Mouse (Mus musculus) liver, adult 2 months (tissue): ENCODE measurements at regions not wholly inside any gene's neighbourhood (a gene's known extent, or its start where the extent isn't known, plus 50 kb on each side); places are given as distances from the start of the nearest gene placed in this dataset.

Source experiments
- CTCF ChIP-seq: fragments of 200-500 bp; IDR thresholded peaks from 2 replicates; pipeline ENCODE4 v1.5.1; 2011; ENCODE audit warnings: low read depth, low read length, control low read depth
- POLR2A ChIP-seq: fragments of 200-500 bp; IDR thresholded peaks from 2 replicates; pipeline ENCODE4 v1.6.1; 2011; ENCODE audit warnings: low read length, control low read depth; ENCODE audit not compliant: insufficient read depth; ENCODE audit errors: extremely low read depth

GRCm38 (mm10) chr1:14487708-14488127 lies 1605.4 kb downstream of the 4930444P10Rik start:
- TF ChIP-seq CTCF = no peak
- TF ChIP-seq POLR2A = no peak
